Mouse (Mus musculus) thymus, adult 2 months (tissue): Measurements from ENCODE around the gene Sdc3.

Source experiments
- CTCF ChIP-seq: fragments of 200-500 bp; IDR thresholded peaks from 2 replicates; pipeline ENCODE4 v1.5.1; 2012; ENCODE audit warnings: mild to moderate bottlenecking, control low read depth, low read length, moderate library complexity, borderline replicate concordance; ENCODE audit not compliant: control insufficient read depth, poor library complexity, insufficient read depth; ENCODE audit errors: extremely low read depth
- POLR2A ChIP-seq: fragments of 200-500 bp; IDR thresholded peaks from 2 replicates; pipeline ENCODE4 v1.6.1; 2012; ENCODE audit warnings: mild to moderate bottlenecking, low read length, control low read depth, moderate library complexity; ENCODE audit not compliant: control insufficient read depth, poor library complexity, insufficient read depth; ENCODE audit errors: extremely low read depth

DNA sequence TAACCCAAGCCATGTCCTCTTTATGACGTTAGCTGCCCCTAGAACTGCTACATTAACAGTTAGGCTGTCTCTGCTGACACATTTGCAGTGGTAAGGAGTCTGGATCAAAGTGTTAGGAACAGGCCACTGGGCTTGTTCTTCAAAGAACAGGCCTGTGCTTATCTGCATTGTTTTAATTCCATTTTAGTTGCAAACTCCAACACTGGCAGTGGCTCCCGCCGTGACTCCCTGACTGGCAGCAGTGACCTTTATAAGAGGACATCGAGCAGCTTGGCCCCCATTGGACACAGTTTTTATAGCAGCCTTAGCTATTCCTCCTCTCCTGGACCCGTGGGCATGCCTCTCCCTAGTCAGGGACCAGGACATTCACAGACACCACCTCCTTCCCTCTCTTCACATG lies 38.6 kb upstream of the Sdc3 start:
- TF ChIP-seq POLR2A (no peak), CTCF (no peak)
